Mouse (Mus musculus) forebrain, embryonic 11.5 days (tissue): ENCODE measurements at regions not wholly inside any gene's neighbourhood (a gene's known extent, or its start where the extent isn't known, plus 50 kb on each side); places are given as distances from the start of the nearest gene placed in this dataset.

ENCODE experiments used
- ATAC-seq: fragments of 200-750 bp; cut with Nextera tagmentation; replicated peaks from 2 replicates; pipeline ENCODE4 v1.8.0; 2017; ENCODE audit warnings: moderate TSS enrichment; ENCODE audit not compliant: low FRiP score
- DNase-seq: peaks from one replicate; pipeline ENCODE4 v3.0.0-alpha.2; 2017; ENCODE audit warnings: low spot score
- H3K27ac ChIP-seq: fragments of 300-500 bp; sonication (generic); 2 replicates; pipeline ENCODE4 v1.5.1; 2014; ENCODE audit warnings: low read depth, low read length
- H3K27me3 ChIP-seq: fragments of 300-500 bp; sonication (generic); 2 replicates; pipeline ENCODE4 v1.6.1; 2014; ENCODE audit warnings: mild to moderate bottlenecking, low read length, mixed read lengths; ENCODE audit not compliant: control insufficient read depth, insufficient read depth
- H3K36me3 ChIP-seq: fragments of 300-500 bp; sonication (generic); 2 replicates; pipeline ENCODE4 v1.6.1; 2014; ENCODE audit warnings: mild to moderate bottlenecking, low read length, moderate library complexity, mixed read lengths; ENCODE audit not compliant: control insufficient read depth, insufficient read depth
- H3K4me1 ChIP-seq: fragments of 300-500 bp; sonication (generic); replicated peaks from 2 replicates; pipeline ENCODE4 v1.6.1; 2014; ENCODE audit warnings: low read length, mixed read lengths; ENCODE audit not compliant: control insufficient read depth, insufficient read depth
- H3K4me2 ChIP-seq: fragments of 300-500 bp; sonication (generic); 2 replicates; pipeline ENCODE4 v1.6.1; 2014; ENCODE audit warnings: low read depth, mild to moderate bottlenecking, low read length, moderate library complexity, mixed read lengths; ENCODE audit not compliant: severe bottlenecking
- H3K4me3 ChIP-seq: fragments of 300-500 bp; sonication (generic); 2 replicates; pipeline ENCODE4 v1.5.1; 2014; ENCODE audit warnings: low read depth, low read length
- H3K9ac ChIP-seq: fragments of 300-500 bp; sonication (generic); 2 replicates; pipeline ENCODE4 v1.6.1; 2014; ENCODE audit warnings: low read length
- H3K9me3 ChIP-seq: fragments of 300-500 bp; sonication (generic); 2 replicates; pipeline ENCODE4 v1.6.1; 2016; ENCODE audit warnings: low read length, mixed read lengths; ENCODE audit not compliant: control insufficient read depth
- WGBS: fragments of 180-500 bp; shearing (Covaris S2); extraction: QIAGEN DNeasy Blood & Tissue Kit; methylation state at CpG from one replicate; pipeline ENCODE4 v1.1.7; 2014; 5-methylcytosine and 5-hydroxymethylcytosine counted together

- no peaks in the 10 kb centered on the region; the same call in 1 of the 2 replicates for H3K9me3 ChIP-seq
- no peak overlapping the region for H3K9ac ChIP-seq
- no peak for ATAC-seq
- DNase-seq, result no peak
- H3K4me3 ChIP-seq, result no peak overlapping the region
- H3K27me3 ChIP-seq, result peaks cover 11% of the 10 kb centered on the region
- H3K4me1 ChIP-seq, result peaks cover 3% of the 10 kb centered on the region; the same call in 1 of the 2 replicates
- 92% methylated on average over 6 of the region's 6 CpGs for WGBS
- no peak overlapping the region for H3K4me2 ChIP-seq
- no peak overlapping the region for H3K27ac ChIP-seq
- H3K36me3 ChIP-seq, result no peaks in the 10 kb centered on the region
Observed at GRCm38 (mm10) chr10:117574056-117574727, 55.1 kb upstream of the Cpm start.

- H3K4me2 ChIP-seq, result no peak overlapping the region
- H3K36me3 ChIP-seq, result no peaks in the 10 kb centered on the region
- peaks cover 3% of the 10 kb centered on the region; the same call in 1 of the 2 replicates for H3K4me1 ChIP-seq
- H3K27me3 ChIP-seq, result peaks cover 11% of the 10 kb centered on the region
- 81% methylated on average over 3 of the region's 3 CpGs for WGBS
- H3K4me3 ChIP-seq, result no peak overlapping the region
- H3K27ac ChIP-seq, result no peak overlapping the region
- no peak for DNase-seq
- no peak for ATAC-seq
- no peaks in the 10 kb centered on the region; the same call in 1 of the 2 replicates for H3K9me3 ChIP-seq
- H3K9ac ChIP-seq, result no peak overlapping the region
Observed at GRCm38 (mm10) chr10:117573596-117573850, 55.8 kb upstream of the Cpm start.

GRCm38 (mm10) chr10:117572746-117573595, 56.3 kb upstream of the Cpm start:
- Histone ChIP-seq H3K4me3 (no peak overlapping the region), H3K9ac (no peak overlapping the region), H3K4me2 (no peak overlapping the region), H3K9me3 (no peaks in the 10 kb centered on the region; the same call in 1 of the 2 replicates), H3K4me1 (peaks cover 3% of the 10 kb centered on the region; the same call in 1 of the 2 replicates), H3K27ac (no peak overlapping the region), H3K27me3 (peaks cover 11% of the 10 kb centered on the region), H3K36me3 (no peaks in the 10 kb centered on the region)
- DNase-seq (no peak), ATAC-seq (no peak)
- WGBS, result 37% methylated on average over 13 of the region's 13 CpGs

- no peak overlapping the region for H3K9ac ChIP-seq
- H3K27ac ChIP-seq, result no peak overlapping the region
- H3K4me2 ChIP-seq, result peak overlapping the region; percentile 57
- H3K4me3 ChIP-seq, result peak overlapping the region; percentile 29
- no peaks in the 10 kb centered on the region for H3K36me3 ChIP-seq
- 13% methylated on average over 9 of the region's 9 CpGs for WGBS
- no peak for DNase-seq
- H3K9me3 ChIP-seq, result no peaks in the 10 kb centered on the region; the same call in 1 of the 2 replicates
- H3K4me1 ChIP-seq, result peaks cover 3% of the 10 kb centered on the region; the same call in 1 of the 2 replicates
- no peak for ATAC-seq
- peaks cover 11% of the 10 kb centered on the region for H3K27me3 ChIP-seq
Observed at GRCm38 (mm10) chr10:117571891-117572573, 57.3 kb upstream of the Cpm start.

- WGBS, result under 1% methylated on average over 27 of the region's 27 CpGs
- Histone ChIP-seq H3K4me1 (peaks cover 3% of the 10 kb centered on the region; the same call in 1 of the 2 replicates), H3K4me3 (peak overlapping the region; percentile 29), H3K27ac (no peak overlapping the region), H3K9me3 (no peaks in the 10 kb centered on the region; the same call in 1 of the 2 replicates), H3K9ac (peak overlapping the region; percentile 32), H3K4me2 (peak overlapping the region; percentile 57), H3K27me3 (peaks cover 11% of the 10 kb centered on the region), H3K36me3 (no peaks in the 10 kb centered on the region)
- DNase-seq (peak; percentile 63), ATAC-seq (no peak; the same call in 1 of the 2 replicates)
Observed at GRCm38 (mm10) chr10:117570971-117571861, 58.1 kb upstream of the Cpm start.

GRCm38 (mm10) chr10:117570091-117570970, 59.0 kb upstream of the Cpm start:
- peak overlapping the region; percentile 29; the same call in 1 of the 2 replicates for H3K4me3 ChIP-seq
- no peaks in the 10 kb centered on the region for H3K36me3 ChIP-seq
- peaks cover 11% of the 10 kb centered on the region for H3K27me3 ChIP-seq
- H3K9ac ChIP-seq, result no peak overlapping the region
- H3K9me3 ChIP-seq, result no peaks in the 10 kb centered on the region; the same call in 1 of the 2 replicates
- H3K27ac ChIP-seq, result no peak overlapping the region
- H3K4me1 ChIP-seq, result peaks cover 3% of the 10 kb centered on the region; the same call in 1 of the 2 replicates
- no peak for DNase-seq
- H3K4me2 ChIP-seq, result peak overlapping the region; percentile 57
- 63% methylated on average over 8 of the region's 8 CpGs for WGBS
- no peak; the same call in 1 of the 2 replicates for ATAC-seq

- no peak for ATAC-seq
- H3K4me1 ChIP-seq, result peaks cover 3% of the 10 kb centered on the region; the same call in 1 of the 2 replicates
Observed at GRCm38 (mm10) chr10:117569301-117570079, 59.8 kb upstream of the Cpm start.

More at GRCm38 (mm10) chr10:117569301-117570079, 59.8 kb upstream of the Cpm start:
- H3K9ac ChIP-seq, result no peak overlapping the region
- no peaks in the 10 kb centered on the region; the same call in 1 of the 2 replicates for H3K9me3 ChIP-seq
- H3K36me3 ChIP-seq, result no peaks in the 10 kb centered on the region
- DNase-seq, result no peak
- no peak overlapping the region for H3K27ac ChIP-seq
- no peak overlapping the region for H3K4me2 ChIP-seq
- H3K4me3 ChIP-seq, result no peak overlapping the region
- H3K27me3 ChIP-seq, result peaks cover 11% of the 10 kb centered on the region
- WGBS, result 80% methylated on average over 11 of the region's 11 CpGs
